Mouse (Mus musculus): ENCODE data around the gene Lfng. TPM values are rescaled to one million over a fixed set of nuclear protein-coding genes. Genes with fewer than 3 reads are reported as not detected.

Gene Lfng
- total and polyA plus RNA-seq, 3 experiments, result not detected

GRCm38 (mm10) chr5:140605228-140605627 is 1.9 kb upstream of the Lfng start:
- no peaks in the 10 kb centered on the region for H3K4me1 ChIP-seq (ENCODE audit: control insufficient read depth in 1 of 2, insufficient read depth in 2 of 2)
- H3K27me3 ChIP-seq (replicated peaks), result peaks cover 89% of the 10 kb centered on the region
- H3K4me2 ChIP-seq (ENCODE audit: insufficient read depth, low read depth, poor library complexity, severe bottlenecking), result no peak overlapping the region
- no peaks in the 10 kb centered on the region for H3K36me3 ChIP-seq (replicated peaks in 1 of 2; ENCODE audit: control insufficient read depth in 1 of 2, insufficient read depth in 1 of 2, low read length in 1 of 2)
- peaks cover 13% of the 10 kb centered on the region for H3K9me3 ChIP-seq (replicated peaks; ENCODE audit: low read length)
- no peak for DNase-seq (ENCODE audit: extremely low read depth)
- H3K9ac ChIP-seq (ENCODE audit: insufficient read depth, low read depth), result no peak overlapping the region
- TF ChIP-seq HCFC1 (IDR thresholded peaks at IDR 0.05; ENCODE audit: low read depth, low read length) (no peak), TCF12 (IDR thresholded peaks at IDR 0.05; ENCODE audit: low read depth, low read length) (no peak), ZMIZ1 (IDR thresholded peaks at IDR 0.05; ENCODE audit: low read depth, low read length) (no peak), TBP (conservative IDR thresholded peaks at IDR 0.05; ENCODE audit: low read depth, low read length) (no peak), MYC (IDR thresholded peaks at IDR 0.05; ENCODE audit: low read depth, low read length) (no peak), POLR2A (IDR thresholded peaks at IDR 0.05; ENCODE audit: low read depth, low read length) (no peak), MEF2A (IDR thresholded peaks at IDR 0.05; ENCODE audit: borderline replicate concordance, low read depth, low read length) (no peak), ELF1 (IDR thresholded peaks at IDR 0.05; ENCODE audit: low read depth, low read length) (no peak), ETS1 (conservative IDR thresholded peaks at IDR 0.05; ENCODE audit: low read depth, low read length) (no peak), MAX (IDR thresholded peaks at IDR 0.05; ENCODE audit: low read length) (no peak), CTCF (conservative IDR thresholded peaks at IDR 0.05 in 1 of 2, IDR thresholded peaks at IDR 0.05 in 1 of 2; ENCODE audit: low read depth in 2 of 2, low read length in 2 of 2) (no peak), ZC3H11A (IDR thresholded peaks at IDR 0.05; ENCODE audit: low read depth, low read length) (no peak), CHD1 (IDR thresholded peaks at IDR 0.05; ENCODE audit: low read depth, low read length) (no peak), POLR2AphosphoS2 (IDR thresholded peaks at IDR 0.05; ENCODE audit: low read depth, low read length) (no peak), SMC3 (IDR thresholded peaks at IDR 0.05; ENCODE audit: low read depth, low read length) (no peak), KAT2A (IDR thresholded peaks at IDR 0.05; ENCODE audit: insufficient replicate concordance, low read length) (no peak), USF1 (IDR thresholded peaks at IDR 0.05; ENCODE audit: low read depth, low read length) (no peak), JUND (conservative IDR thresholded peaks at IDR 0.05; ENCODE audit: low read depth, low read length) (no peak), GABPA (IDR thresholded peaks at IDR 0.05; ENCODE audit: insufficient replicate concordance, low read depth, low read length) (no peak), UBTF (IDR thresholded peaks at IDR 0.05; ENCODE audit: low read depth, low read length) (no peak)
- H3K4me3 ChIP-seq (replicated peaks in 1 of 3; ENCODE audit: low read depth in 2 of 3, low read length in 2 of 3, poor library complexity in 1 of 3), result no peak overlapping the region
- H3K79me2 ChIP-seq (replicated peaks; ENCODE audit: control insufficient read depth, extremely low read depth, insufficient read depth, poor library complexity, severe bottlenecking), result no peaks in the 10 kb centered on the region
- dilution Hi-C loops (cut with MboI; ENCODE audit: extremely low pct_ligation_motif_present, extremely low pct_unique_long_range_greater_than_20kb, low sequenced_read_pairs), result no loop called here
- no peak overlapping the region for H3K27ac ChIP-seq (ENCODE audit: insufficient read depth, low read depth)
- in situ Hi-C loops (cut with MboI; ENCODE audit: low pct_ligation_motif_present, low pct_unique_long_range_greater_than_20kb, low sequenced_read_pairs), result no loop called here

GRCm38 (mm10) chr5:140606386-140606785 is 734 bp upstream of the Lfng start:
- Histone ChIP-seq H3K4me1 (ENCODE audit: control insufficient read depth in 1 of 2, insufficient read depth in 2 of 2) (no peaks in the 10 kb centered on the region), H3K36me3 (replicated peaks in 1 of 2; ENCODE audit: control insufficient read depth in 1 of 2, insufficient read depth in 1 of 2, low read length in 1 of 2) (no peaks in the 10 kb centered on the region), H3K9ac (ENCODE audit: insufficient read depth, low read depth) (no peak overlapping the region), H3K27ac (ENCODE audit: insufficient read depth, low read depth) (no peak overlapping the region), H3K27me3 (replicated peaks) (peaks cover 91% of the 10 kb centered on the region), H3K4me3 (replicated peaks in 1 of 3; ENCODE audit: low read depth in 2 of 3, low read length in 2 of 3, poor library complexity in 1 of 3) (no peak overlapping the region), H3K9me3 (replicated peaks; ENCODE audit: low read length) (peaks cover 13% of the 10 kb centered on the region), H3K79me2 (replicated peaks; ENCODE audit: control insufficient read depth, extremely low read depth, insufficient read depth, poor library complexity, severe bottlenecking) (no peaks in the 10 kb centered on the region), H3K4me2 (ENCODE audit: insufficient read depth, low read depth, poor library complexity, severe bottlenecking) (no peak overlapping the region)
- dilution Hi-C loops (cut with MboI; ENCODE audit: extremely low pct_ligation_motif_present, extremely low pct_unique_long_range_greater_than_20kb, low sequenced_read_pairs) (no loop called here), in situ Hi-C loops (cut with MboI; ENCODE audit: low pct_ligation_motif_present, low pct_unique_long_range_greater_than_20kb, low sequenced_read_pairs) (no loop called here)
- no peak for DNase-seq (ENCODE audit: extremely low read depth)
- TF ChIP-seq USF1 (IDR thresholded peaks at IDR 0.05; ENCODE audit: low read depth, low read length) (no peak), TBP (conservative IDR thresholded peaks at IDR 0.05; ENCODE audit: low read depth, low read length) (no peak), ELF1 (IDR thresholded peaks at IDR 0.05; ENCODE audit: low read depth, low read length) (no peak), ZC3H11A (IDR thresholded peaks at IDR 0.05; ENCODE audit: low read depth, low read length) (no peak), BHLHE40 (IDR thresholded peaks at IDR 0.05; ENCODE audit: low read depth, low read length) (no peak), TCF12 (IDR thresholded peaks at IDR 0.05; ENCODE audit: low read depth, low read length) (no peak), KAT2A (IDR thresholded peaks at IDR 0.05; ENCODE audit: insufficient replicate concordance, low read length) (no peak), JUND (conservative IDR thresholded peaks at IDR 0.05; ENCODE audit: low read depth, low read length) (no peak), POLR2AphosphoS2 (IDR thresholded peaks at IDR 0.05; ENCODE audit: low read depth, low read length) (no peak), ZKSCAN1 (IDR thresholded peaks at IDR 0.05; ENCODE audit: borderline replicate concordance, low read depth, low read length) (no peak), EP300 (IDR thresholded peaks at IDR 0.05; ENCODE audit: low read length) (no peak), PAX5 (IDR thresholded peaks at IDR 0.05; ENCODE audit: low read length) (no peak), E2F4 (IDR thresholded peaks at IDR 0.05; ENCODE audit: insufficient replicate concordance, low read depth, low read length) (no peak)

Data from CH12.LX (cell line).